Mouse (Mus musculus) left cerebral cortex, adult 11 months (tissue): ENCODE measurements around the gene Meis2.

Experiments used
- DNase-seq: peaks from one replicate; pipeline ENCODE4 v3.0.0; 2022; ENCODE audit warnings: low spot score

The Meis2 gene

GRCm38 (mm10) chr2:116047365-116047764 lies 18.3 kb downstream of the Meis2 start:
- DNase-seq: no peak

GRCm38 (mm10) chr2:116045048-116045447 lies 20.6 kb downstream of the Meis2 start:
- DNase-seq: no peak

- no peak for DNase-seq
These were observed 22.5 kb downstream of the Meis2 start for GRCm38 (mm10) chr2:116042934-116043698.

GRCm38 (mm10) chr2:116042447-116042846 lies 23.2 kb downstream of the Meis2 start:
- no peak for DNase-seq

GRCm38 (mm10) chr2:116041683-116042262 lies 23.9 kb downstream of the Meis2 start:
- DNase-seq: no peak

- no peak for DNase-seq
These were observed 30.3 kb downstream of the Meis2 start for GRCm38 (mm10) chr2:116035345-116035744.

- no peak for DNase-seq
These were observed 37.5 kb downstream of the Meis2 start for GRCm38 (mm10) chr2:116028127-116028526.

- DNase-seq: no peak
These were observed 42.8 kb downstream of the Meis2 start for GRCm38 (mm10) chr2:116022876-116023275.

- DNase-seq: no peak
These were observed 43.7 kb downstream of the Meis2 start for GRCm38 (mm10) chr2:116021931-116022330.

GRCm38 (mm10) chr2:116021046-116021445 lies 44.6 kb downstream of the Meis2 start:
- DNase-seq: no peak

- DNase-seq: no peak
These were observed 45.1 kb downstream of the Meis2 start for GRCm38 (mm10) chr2:116020451-116020951.

GRCm38 (mm10) chr2:116019959-116020358 lies 45.7 kb downstream of the Meis2 start:
- no peak for DNase-seq

- no peak for DNase-seq
These were observed 46.2 kb downstream of the Meis2 start for GRCm38 (mm10) chr2:116019466-116019794.

- no peak for DNase-seq
These were observed 46.7 kb downstream of the Meis2 start for GRCm38 (mm10) chr2:116018781-116019465.

- DNase-seq: no peak
These were observed 50.1 kb downstream of the Meis2 start for GRCm38 (mm10) chr2:116015520-116015919.

- no peak for DNase-seq
These were observed 55.2 kb downstream of the Meis2 start for GRCm38 (mm10) chr2:116010469-116010868.

- DNase-seq: no peak
These were observed 55.6 kb downstream of the Meis2 start for GRCm38 (mm10) chr2:116010061-116010460.

GRCm38 (mm10) chr2:116009097-116009970 lies 56.3 kb downstream of the Meis2 start:
- no peak for DNase-seq

GRCm38 (mm10) chr2:116002354-116002753 lies 63.3 kb downstream of the Meis2 start:
- DNase-seq: no peak

GRCm38 (mm10) chr2:116001352-116002138 lies 64.1 kb downstream of the Meis2 start:
- DNase-seq: no peak

- no peak for DNase-seq
These were observed 65.1 kb downstream of the Meis2 start for GRCm38 (mm10) chr2:116000514-116000913.
